Mouse (Mus musculus) spleen, adult 18-20 months (tissue): ENCODE data around the gene Plcb1.
"Not testable (repeated sequence)": the region's sequence is repeated elsewhere in the genome, so short reads cannot be mapped to it uniquely, and the experiment has no call there.

Source experiments
- DNase-seq, 2 experiments: peaks; one replicate each; pipeline ENCODE4 v3.0.0; 2022; ENCODE audit warnings: mixed read lengths in 2 of 2

Gene Plcb1

GRCm38 (mm10) chr2:135328756-135329155 lies 542.9 kb downstream of the Plcb1 start:
- DNase-seq = no peak

- no peak for DNase-seq
Observed at GRCm38 (mm10) chr2:135329782-135330545, 544.1 kb downstream of the Plcb1 start.

- no peak for DNase-seq
Observed at GRCm38 (mm10) chr2:135331868-135332267, 546.0 kb downstream of the Plcb1 start.

DNA sequence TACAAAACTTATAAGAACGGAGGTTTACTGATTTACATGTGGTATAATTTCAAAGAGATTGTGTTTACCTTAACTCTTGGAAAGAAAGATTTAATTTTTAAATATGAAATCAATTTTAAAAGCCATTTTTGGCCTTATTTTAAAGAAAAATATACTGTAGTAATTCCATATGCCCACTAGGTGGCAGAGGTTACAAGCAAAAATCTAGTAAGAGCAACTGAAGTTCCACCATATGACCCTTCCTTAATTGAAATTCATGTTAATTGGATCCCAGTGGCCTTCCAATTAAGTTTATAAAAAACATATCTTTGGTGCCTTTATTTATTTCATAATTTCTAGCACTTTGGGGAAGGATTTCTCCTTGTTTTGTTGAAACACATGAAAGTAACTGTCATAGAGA lies 570.4 kb downstream of the Plcb1 start:
- no peak for DNase-seq

- no peak for DNase-seq
Observed at GRCm38 (mm10) chr2:135361798-135362197, 575.9 kb downstream of the Plcb1 start.

- no peak for DNase-seq
Observed at GRCm38 (mm10) chr2:135362948-135363347, 577.1 kb downstream of the Plcb1 start.

DNA sequence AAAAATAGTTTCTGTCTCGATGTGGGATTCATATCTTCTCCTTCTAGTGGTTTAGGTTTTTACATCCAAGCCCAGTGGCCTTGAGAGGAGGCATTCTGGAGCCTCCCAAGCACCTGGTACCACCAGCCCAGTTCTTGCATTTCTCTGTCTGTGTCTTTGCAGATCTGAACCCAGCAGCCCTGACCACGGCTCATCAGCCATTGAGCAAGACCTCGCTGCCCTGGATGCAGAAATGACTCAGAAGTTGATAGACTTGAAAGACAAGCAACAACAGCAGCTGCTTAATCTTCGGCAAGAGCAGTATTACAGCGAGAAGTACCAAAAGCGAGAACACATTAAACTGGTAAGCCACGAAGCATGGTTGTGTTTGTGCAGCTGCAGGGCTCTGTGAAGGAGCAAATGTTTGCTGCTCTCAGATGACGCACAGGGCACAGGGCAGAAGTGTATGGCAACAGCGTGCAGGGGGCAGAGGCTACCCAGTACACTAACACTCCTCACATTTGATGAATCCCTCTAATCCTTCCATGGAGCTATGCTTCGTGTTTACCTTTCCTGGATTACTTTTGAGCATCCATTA lies 584.5 kb downstream of the Plcb1 start:
- DNase-seq = no peak

DNA sequence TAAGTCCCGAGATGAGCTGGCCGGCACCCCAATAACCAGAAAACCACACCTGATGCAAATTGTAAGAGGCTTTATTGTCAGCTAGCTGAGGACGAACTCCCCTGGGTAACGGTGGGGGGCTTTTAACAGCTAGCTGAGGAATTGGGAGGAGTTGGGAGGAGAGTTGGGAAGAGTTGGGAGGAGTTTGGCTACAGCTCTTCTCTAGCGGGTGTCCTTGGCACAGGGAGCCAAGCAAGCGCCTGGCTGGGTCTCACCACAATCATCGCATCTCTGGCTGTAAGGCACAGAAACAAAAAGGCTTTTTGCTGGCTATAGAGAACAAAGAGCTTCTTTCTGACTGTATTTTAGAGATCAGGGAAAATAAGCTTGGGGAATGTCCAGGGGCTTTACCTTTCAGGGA lies 594.9 kb downstream of the Plcb1 start:
- DNase-seq = not testable (repeated sequence)

DNA sequence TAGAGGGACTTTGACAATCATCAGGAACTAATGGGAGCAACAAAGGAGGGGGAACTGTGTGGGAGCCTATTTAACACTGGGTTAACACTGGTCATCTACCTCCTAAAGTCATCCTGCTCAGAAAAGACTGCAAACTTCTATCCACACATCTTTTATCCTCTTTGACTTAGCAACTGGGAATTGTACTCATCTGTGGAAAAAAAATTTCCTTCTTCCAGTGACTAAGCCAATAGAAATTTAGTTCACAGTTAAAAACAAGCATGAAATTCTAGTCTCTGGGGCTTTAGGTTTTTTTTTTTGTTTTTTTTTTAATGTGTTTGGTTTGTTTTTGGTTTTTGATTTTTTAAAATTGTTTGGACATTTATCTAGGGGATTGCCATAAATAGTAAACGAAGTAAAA lies 595.5 kb downstream of the Plcb1 start:
- DNase-seq = no peak

- no peak for DNase-seq
Observed at GRCm38 (mm10) chr2:135387990-135388389, 602.1 kb downstream of the Plcb1 start.

DNA sequence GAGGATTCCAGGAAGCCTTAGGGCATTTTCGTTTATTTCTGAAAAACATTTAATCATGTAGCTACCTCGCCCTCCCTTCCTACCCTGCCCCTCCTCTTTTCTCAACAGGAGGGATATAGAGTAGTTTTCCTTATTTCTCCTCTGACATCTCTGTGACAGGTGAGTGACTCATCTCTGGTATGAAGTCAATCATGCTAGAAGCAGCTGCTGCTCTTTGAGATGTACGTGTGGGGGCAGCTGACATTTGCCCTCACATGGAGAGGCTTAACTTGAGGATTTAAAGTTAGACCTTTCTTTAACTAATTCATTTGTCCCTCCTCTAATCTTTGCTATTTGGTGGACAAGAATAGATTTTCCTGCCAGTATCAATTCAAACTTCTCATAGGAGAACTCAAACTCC lies 608.8 kb downstream of the Plcb1 start:
- no peak for DNase-seq

DNA sequence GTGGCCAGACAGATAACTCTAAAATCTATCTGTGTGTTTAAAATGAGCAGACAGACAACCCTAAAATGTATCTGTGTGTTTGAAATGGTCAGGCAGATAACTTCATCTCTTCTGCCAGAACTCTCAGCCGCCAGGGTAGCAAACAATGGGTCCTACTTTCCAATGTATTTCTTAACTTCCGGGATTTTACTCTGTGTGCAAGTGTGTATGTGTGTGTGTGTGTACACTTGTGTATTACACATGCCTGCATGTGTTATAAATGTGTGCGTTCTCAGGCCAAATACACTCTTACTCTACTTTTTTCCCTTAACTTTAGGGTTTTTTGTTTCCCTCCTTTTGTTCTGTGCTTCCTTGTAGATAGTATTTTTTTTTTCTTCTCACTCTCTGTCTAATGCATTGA lies 610.5 kb downstream of the Plcb1 start:
- DNase-seq = no peak

- DNase-seq = no peak
Observed at GRCm38 (mm10) chr2:135397970-135398369, 612.1 kb downstream of the Plcb1 start.

GRCm38 (mm10) chr2:135399760-135400159 lies 613.9 kb downstream of the Plcb1 start:
- no peak for DNase-seq

DNA sequence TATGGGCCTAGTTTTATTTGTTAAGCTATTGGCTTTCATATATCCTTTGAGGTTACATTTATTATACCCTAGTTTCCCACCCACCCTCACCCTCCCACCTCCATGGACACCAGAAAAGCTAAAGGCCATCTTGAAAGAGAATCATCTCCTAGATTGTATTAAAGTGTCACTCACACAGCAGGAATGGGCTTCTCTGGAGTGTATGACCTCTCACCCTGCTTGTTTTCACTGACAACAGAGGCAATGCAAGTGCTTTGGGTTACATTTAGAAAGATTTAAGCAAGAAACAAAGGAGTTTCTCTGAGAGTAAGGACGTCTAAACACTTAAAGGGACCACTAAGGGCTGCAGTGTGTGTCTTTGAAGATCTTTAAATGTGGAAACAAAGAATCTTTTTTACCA lies 617.0 kb downstream of the Plcb1 start:
- no peak for DNase-seq

DNA sequence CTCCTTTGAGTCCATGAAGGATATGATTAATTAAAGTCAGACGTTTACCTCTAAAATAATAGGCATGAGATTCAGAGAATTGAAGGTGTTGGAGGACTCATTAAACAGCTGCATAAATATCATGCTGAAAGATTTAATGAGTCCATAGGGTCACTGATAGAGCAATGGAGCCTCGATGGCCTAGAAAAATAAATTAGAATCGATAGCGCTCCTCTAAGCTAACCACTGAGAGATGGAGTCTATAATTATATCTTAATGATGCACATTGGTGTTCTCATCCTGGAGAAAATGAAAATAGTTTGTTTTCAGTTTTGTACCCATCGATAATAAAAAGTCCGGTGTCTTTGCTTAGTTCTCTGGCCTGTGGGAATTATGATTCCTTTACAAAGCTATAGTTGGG lies 617.5 kb downstream of the Plcb1 start:
- DNase-seq = no peak

DNA sequence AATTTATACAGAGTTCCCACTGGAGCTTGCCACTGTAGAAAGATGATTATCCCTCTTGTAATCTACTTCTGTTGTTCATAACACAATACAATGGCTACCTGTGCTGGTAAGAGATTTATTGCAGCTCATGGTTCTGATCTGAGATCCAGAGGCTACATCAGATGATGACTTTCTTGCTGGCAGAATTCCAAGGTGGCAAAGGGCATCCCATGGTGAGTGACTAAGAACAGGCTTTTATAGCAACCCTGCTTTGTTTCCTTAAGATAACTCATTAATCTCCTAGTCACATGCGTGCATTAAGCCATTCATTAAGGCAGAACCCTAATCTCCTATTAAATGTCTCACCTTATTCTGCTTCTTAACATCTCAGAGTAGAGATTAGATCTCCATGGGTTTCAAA lies 618.2 kb downstream of the Plcb1 start:
- DNase-seq = no peak

GRCm38 (mm10) chr2:135409418-135410097 lies 623.7 kb downstream of the Plcb1 start:
- DNase-seq = no peak

- no peak for DNase-seq
Observed at GRCm38 (mm10) chr2:135411675-135412074, 625.8 kb downstream of the Plcb1 start.

GRCm38 (mm10) chr2:135415137-135415536 lies 629.3 kb downstream of the Plcb1 start:
- DNase-seq = no peak

DNA sequence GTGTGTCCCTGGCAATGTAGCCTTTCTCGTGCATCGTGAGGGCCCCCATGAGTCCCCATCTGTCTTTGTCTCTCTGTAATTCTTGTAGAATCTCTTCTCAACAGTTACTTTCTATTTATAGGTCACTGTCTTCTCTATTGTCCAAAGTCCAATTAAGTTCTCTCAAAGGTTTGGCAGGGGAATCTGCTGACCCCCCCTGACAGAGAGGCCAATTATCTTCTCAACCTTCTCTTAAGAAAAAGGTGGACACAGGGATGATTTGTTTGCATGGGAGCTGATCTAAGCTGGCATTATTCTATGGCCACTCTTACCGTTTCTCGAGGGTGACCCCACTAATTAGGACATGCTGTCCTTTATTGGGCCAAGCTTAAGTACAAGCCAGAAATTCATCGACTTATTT lies 633.4 kb downstream of the Plcb1 start:
- DNase-seq = no peak

GRCm38 (mm10) chr2:135434947-135435515 lies 649.2 kb downstream of the Plcb1 start:
- DNase-seq = no peak

GRCm38 (mm10) chr2:135439034-135439433 lies 653.2 kb downstream of the Plcb1 start:
- DNase-seq = no peak
